Comparison of ENCODE assay signal across 1 mouse cellular context in the genomic region with DNA sequence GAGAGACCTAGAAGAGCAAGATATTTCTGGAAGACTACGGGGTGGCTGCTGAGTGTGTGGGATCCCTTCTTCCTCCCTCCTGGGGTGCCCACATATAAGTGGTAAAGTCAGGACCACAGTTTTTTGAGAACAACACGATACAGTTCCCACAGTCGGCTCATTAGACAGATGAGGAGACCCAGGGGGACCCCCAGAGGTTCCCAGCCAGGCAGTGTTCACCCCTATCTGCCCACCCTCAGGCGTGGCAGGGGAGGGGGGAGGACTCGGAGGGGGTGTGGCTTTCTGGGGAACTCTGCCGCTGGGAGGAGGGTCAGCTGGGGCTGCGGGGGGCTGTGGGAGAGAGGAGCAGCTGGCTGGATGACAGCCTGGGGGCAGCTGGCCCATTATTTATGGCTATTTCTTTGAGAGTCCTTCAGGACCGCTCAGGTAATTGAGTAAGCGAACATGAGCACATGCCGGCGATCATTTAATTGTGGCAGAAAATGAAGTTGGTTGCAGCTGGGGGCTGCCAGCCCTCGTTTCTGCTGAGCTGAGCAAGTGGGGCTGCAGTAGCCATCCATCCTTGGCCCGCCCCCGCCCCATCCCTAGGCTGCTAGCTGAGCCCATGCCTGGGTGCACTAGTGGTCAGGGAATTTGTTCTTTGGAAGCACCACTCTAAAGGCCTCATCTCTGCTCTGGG.
TF ChIP-seq lines count a peak whose summit lies in the region.

No protein-coding gene starts in this region.

TF ChIP-seq in CH12.LX, 34 proteins besides CTCF, POLR2A, EP300 and RAD21 (continued from another document):
- no peak for TF ChIP-seq ZC3H11A (IDR thresholded peaks at IDR 0.05; ENCODE audit: low read depth, low read length)
- no peak for TF ChIP-seq JUN (IDR thresholded peaks at IDR 0.05; ENCODE audit: insufficient read depth, low read depth, low read length)
- no peak for TF ChIP-seq PAX5 (IDR thresholded peaks at IDR 0.05; ENCODE audit: low read length)
- no peak for TF ChIP-seq ZNF384 (IDR thresholded peaks at IDR 0.05; ENCODE audit: low read depth, low read length)
- no peak for TF ChIP-seq USF1 (IDR thresholded peaks at IDR 0.05; ENCODE audit: low read depth, low read length)
- TF ChIP-seq IRF4 (IDR thresholded peaks at IDR 0.05; ENCODE audit: low read depth, low read length): 0 out of 2 replicates have a peak, but pooled peaks have one; percentile 29
